Mouse (Mus musculus) hindbrain, postnatal 0 days (tissue): Measurements from ENCODE around the gene Trip6. TPM values are rescaled to one million over a fixed set of nuclear protein-coding genes. Genes with fewer than 3 reads are reported as not detected.

Source experiments
- ATAC-seq: fragments of 200-750 bp; cut with Nextera tagmentation; 2 replicates; pipeline ENCODE4 v1.8.0; 2017; ENCODE audit warnings: mild to moderate bottlenecking, moderate TSS enrichment, moderate library complexity
- DNase-seq: peaks from one replicate; pipeline ENCODE4 v3.0.0-alpha.2; 2015; ENCODE audit warnings: low spot score
- H3K27ac ChIP-seq: fragments of 300-500 bp; sonication (generic); 2 replicates; pipeline ENCODE4 v1.5.1; 2014; ENCODE audit warnings: mild to moderate bottlenecking
- H3K27me3 ChIP-seq: fragments of 300-500 bp; sonication (generic); 2 replicates; pipeline ENCODE4 v1.6.1; 2014; ENCODE audit warnings: low read length, mixed read lengths; ENCODE audit not compliant: insufficient read depth
- H3K36me3 ChIP-seq: fragments of 300-500 bp; sonication (generic); 2 replicates; pipeline ENCODE4 v1.6.1; 2014; ENCODE audit warnings: low read length, mixed read lengths; ENCODE audit not compliant: insufficient read depth
- H3K4me1 ChIP-seq: fragments of 300-500 bp; sonication (generic); 2 replicates; pipeline ENCODE4 v1.6.1; 2014; ENCODE audit warnings: antibody characterized with exemption, low read length, mixed read lengths; ENCODE audit not compliant: insufficient read depth
- H3K4me2 ChIP-seq: fragments of 300-500 bp; sonication (generic); 2 replicates; pipeline ENCODE4 v1.6.1; 2014; ENCODE audit warnings: low read depth, mild to moderate bottlenecking, low read length, moderate library complexity, mixed read lengths
- H3K4me3 ChIP-seq: fragments of 300-500 bp; sonication (generic); 2 replicates; pipeline ENCODE4 v1.5.1; 2014; ENCODE audit warnings: low read length
- H3K9ac ChIP-seq: fragments of 300-500 bp; sonication (generic); replicated peaks from 2 replicates; pipeline ENCODE4 v1.6.1; 2014; ENCODE audit warnings: mild to moderate bottlenecking, low read length, moderate library complexity, mixed read lengths
- H3K9me3 ChIP-seq: fragments of 300-500 bp; sonication (generic); 2 replicates; pipeline ENCODE4 v1.6.1; 2016; ENCODE audit warnings: low read length, mixed read lengths
- CTCF ChIP-seq: IDR thresholded peaks from 2 replicates; pipeline ENCODE4 v1.5.1; 2016; ENCODE audit warnings: antibody characterized with exemption, control low read depth, low read depth
- WGBS: fragments of 180-500 bp; shearing (Covaris S2); extraction: QIAGEN DNeasy Blood & Tissue Kit; methylation state at CpG from one replicate; pipeline ENCODE4 v1.1.7; 2014; 5-methylcytosine and 5-hydroxymethylcytosine counted together
- polyA plus RNA-seq: library from polyadenylated mRNA; unstranded; fragments of >200 nt; fragmentation: Nextera tagmentation; extraction: Ambion mirVana; gene quantifications from 2 replicates; pipeline ENCODE4 v1.2.1, GENCODE M21; 2015
- total RNA-seq: library from RNA; depleted of rRNA; stranded (reverse); fragments of >200 nt; gene quantifications from 2 replicates; pipeline ENCODE4 v1.2.3, GENCODE M21; 2014; rRNA removed

Gene Trip6
- total RNA-seq = 14.3 and 15.0 TPM in 2 replicates
- polyA plus RNA-seq = 13.9 and 15.5 TPM in 2 replicates

- ATAC-seq = peak; percentile 87
- H3K4me2 ChIP-seq = peak within 1 kb of the TSS; percentile 63
Measured at GRCm38 (mm10) chr5:137314193-137315083, at the start of gene Trip6. Trip6 (minus strand) TSS chr5:137314404.

DNA sequence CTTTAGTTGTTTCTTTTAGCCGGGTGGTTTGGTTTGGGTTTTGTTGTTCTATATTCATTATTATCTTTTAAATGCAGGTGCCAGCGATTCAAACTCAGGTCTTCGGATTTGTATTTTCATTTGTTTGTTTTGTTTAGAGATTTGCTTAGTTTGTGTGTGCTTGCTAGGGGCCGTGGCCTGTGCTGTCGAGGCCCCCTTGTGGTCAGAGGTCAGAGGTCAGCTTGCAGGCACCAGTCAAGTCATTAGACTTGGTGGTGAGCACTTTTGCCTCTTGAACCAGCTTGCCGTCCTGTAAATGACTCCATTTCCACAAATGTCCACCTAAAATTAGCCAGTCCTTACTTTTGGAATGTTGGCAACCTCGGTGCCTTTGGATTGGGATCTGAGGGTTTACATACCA, 44.2 kb upstream of the Trip6 start:
- Histone ChIP-seq H3K27me3 (no peaks in the 10 kb centered on the region), H3K36me3 (peaks cover 8% of the 10 kb centered on the region), H3K27ac (no peak overlapping the region), H3K4me1 (no peaks in the 10 kb centered on the region), H3K4me3 (no peak overlapping the region), H3K4me2 (no peak overlapping the region), H3K9ac (no peak overlapping the region), H3K9me3 (no peaks in the 10 kb centered on the region)
- WGBS = 44% methylated on average over 7 of the region's 7 CpGs
- DNase-seq (no peak), ATAC-seq (no peak)
- no peak for TF ChIP-seq CTCF

More at GRCm38 (mm10) chr5:137314193-137315083, at the start of gene Trip6:
- Histone ChIP-seq H3K4me3 (peak within 1 kb of the TSS; percentile 33), H3K9me3 (no peaks in the 10 kb centered on the region), H3K27me3 (no peaks in the 10 kb centered on the region), H3K9ac (peak within 1 kb of the TSS; percentile 49), H3K27ac (peak within 1 kb of the TSS; percentile 55; the same call in 1 of the 2 replicates), H3K4me1 (no peaks in the 10 kb centered on the region), H3K36me3 (peaks cover 26% of the 10 kb centered on the region; the same call in 1 of the 2 replicates)
- peak; percentile 83 for DNase-seq
- 18% methylated on average over 30 of the region's 30 CpGs for WGBS
- no peak; the same call in 1 of the 2 replicates for TF ChIP-seq CTCF

DNA sequence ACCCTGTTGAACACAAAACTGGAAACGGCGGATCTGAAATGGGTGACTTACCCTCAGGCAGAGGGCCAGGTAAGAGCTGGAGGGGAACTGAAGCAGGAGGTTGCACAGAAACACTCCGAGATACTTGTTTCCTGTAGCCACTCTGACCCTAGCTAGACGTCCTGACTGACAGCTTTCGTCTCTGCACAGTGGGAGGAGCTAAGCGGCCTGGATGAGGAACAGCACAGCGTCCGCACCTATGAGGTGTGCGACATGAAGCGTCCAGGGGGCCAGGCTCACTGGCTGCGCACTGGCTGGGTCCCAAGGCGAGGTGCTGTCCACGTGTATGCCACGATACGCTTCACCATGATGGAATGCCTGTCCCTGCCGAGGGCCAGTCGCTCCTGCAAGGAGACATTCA, 39.9 kb upstream of the Trip6 start:
- 0 out of 2 replicates have a peak, but pooled peaks cover 9% of the 10 kb centered on the region for H3K4me1 ChIP-seq
- no peak overlapping the region for H3K27ac ChIP-seq
- H3K4me2 ChIP-seq = no peak overlapping the region
- ATAC-seq (no peak), DNase-seq (no peak)
- no peaks in the 10 kb centered on the region for H3K9me3 ChIP-seq
- no peak for TF ChIP-seq CTCF
- 88% methylated on average over 17 of the region's 17 CpGs for WGBS
- H3K27me3 ChIP-seq = 0 out of 2 replicates have a peak, but pooled peaks cover under 1% of the 10 kb centered on the region
- no peak overlapping the region for H3K4me3 ChIP-seq
- no peaks in the 10 kb centered on the region for H3K36me3 ChIP-seq
- H3K9ac ChIP-seq = no peak overlapping the region

GRCm38 (mm10) chr5:137352011-137352975, 38.1 kb upstream of the Trip6 start:
- H3K27ac ChIP-seq = no peak overlapping the region
- WGBS = 24% methylated on average over 16 of the region's 16 CpGs
- 0 out of 2 replicates have a peak, but pooled peaks cover 6% of the 10 kb centered on the region for H3K27me3 ChIP-seq
- H3K9me3 ChIP-seq = no peaks in the 10 kb centered on the region
- peak overlapping the region; percentile 57 for H3K4me3 ChIP-seq
- peak overlapping the region; percentile 86 for H3K4me2 ChIP-seq
- H3K4me1 ChIP-seq = 0 out of 2 replicates have a peak, but pooled peaks cover 15% of the 10 kb centered on the region
- H3K36me3 ChIP-seq = no peaks in the 10 kb centered on the region
- H3K9ac ChIP-seq = peak overlapping the region; percentile 3; the same call in 1 of the 2 replicates
- ATAC-seq (no peak), DNase-seq (no peak)
- no peak for TF ChIP-seq CTCF

- Histone ChIP-seq H3K4me2 (peak overlapping the region; percentile 86), H3K9ac (peak overlapping the region; percentile 55; the same call in 1 of the 2 replicates), H3K4me3 (peak overlapping the region; percentile 57), H3K36me3 (no peaks in the 10 kb centered on the region), H3K4me1 (0 out of 2 replicates have a peak, but pooled peaks cover 15% of the 10 kb centered on the region), H3K9me3 (no peaks in the 10 kb centered on the region), H3K27ac (0 out of 2 replicates have a peak overlapping the region, but pooled peaks have one; percentile 62), H3K27me3 (0 out of 2 replicates have a peak, but pooled peaks cover 6% of the 10 kb centered on the region)
- ATAC-seq (no peak), DNase-seq (no peak)
- no peak for TF ChIP-seq CTCF
- WGBS = 17% methylated on average over 4 of the region's 4 CpGs
Measured at GRCm38 (mm10) chr5:137351394-137351793, 37.2 kb upstream of the Trip6 start.

DNA sequence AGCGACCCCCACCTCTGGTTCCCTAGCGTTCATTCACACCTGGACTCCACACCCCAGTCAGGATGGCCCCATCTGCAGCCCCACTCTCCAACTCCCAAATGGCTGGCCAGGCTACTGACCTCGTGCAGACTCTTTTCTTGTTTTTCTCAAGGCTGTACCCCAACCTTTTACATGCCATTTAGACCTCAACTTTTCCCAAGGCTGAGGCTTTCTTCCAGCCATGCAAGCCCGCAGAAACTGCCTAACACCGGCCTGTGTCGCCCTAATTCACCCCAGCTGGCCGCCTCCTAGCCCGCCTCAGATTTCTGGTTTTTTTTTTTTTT, 36.8 kb upstream of the Trip6 start:
- ATAC-seq = no peak
- H3K9ac ChIP-seq = peak overlapping the region; percentile 55
- WGBS = 5% methylated on average over 8 of the region's 8 CpGs

More for the DNA sequence above, 36.8 kb upstream of the Trip6 start:
- no peak for DNase-seq
- Histone ChIP-seq H3K4me1 (0 out of 2 replicates have a peak, but pooled peaks cover 15% of the 10 kb centered on the region), H3K27me3 (0 out of 2 replicates have a peak, but pooled peaks cover 6% of the 10 kb centered on the region), H3K4me3 (peak overlapping the region; percentile 57), H3K4me2 (peak overlapping the region; percentile 86), H3K36me3 (no peaks in the 10 kb centered on the region), H3K9me3 (no peaks in the 10 kb centered on the region), H3K27ac (peak overlapping the region; percentile 62)
- no peak for TF ChIP-seq CTCF
